Mouse (Mus musculus): Measurements from ENCODE around the gene Slamf9. TPM values are rescaled to one million over a fixed set of nuclear protein-coding genes. Genes with fewer than 3 reads are reported as not detected.

Slamf9 gene
- polyA plus RNA-seq, 2 experiments: 0.49 to 0.51 TPM

DNA sequence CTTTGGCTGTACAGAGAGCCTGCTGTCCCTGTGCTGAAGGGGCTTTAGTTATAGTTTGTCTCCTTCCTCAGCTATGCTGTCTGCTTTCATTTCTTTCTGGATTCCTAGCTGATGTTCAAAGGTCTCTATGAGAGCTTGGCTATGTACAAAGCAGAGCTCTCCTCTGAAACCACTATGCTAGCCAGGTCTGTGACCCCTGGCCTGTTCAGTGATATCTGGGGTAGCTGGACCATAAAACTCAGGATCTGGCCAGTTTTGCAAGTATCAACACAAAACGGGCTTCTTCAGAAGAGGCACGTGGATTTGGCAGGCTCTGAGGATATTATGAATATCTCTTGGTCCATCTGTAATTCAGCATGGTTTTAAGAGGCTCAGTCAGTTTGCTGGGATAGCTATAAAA is 22.2 kb upstream of the Slamf9 start:
- H3K4me1 ChIP-seq (ENCODE audit: control insufficient read depth, insufficient read depth, low read length): no peaks in the 10 kb centered on the region; the same call in 1 of the 2 replicates
- no peak overlapping the region for H3K4me3 ChIP-seq (replicated peaks; ENCODE audit: low read length)
- TF ChIP-seq POLR2A (IDR thresholded peaks at IDR 0.05; ENCODE audit: borderline replicate concordance, extremely low read depth, insufficient read depth, insufficient read length): no peak
- no peak overlapping the region for H3K4me2 ChIP-seq (replicated peaks; ENCODE audit: low read depth, low read length, severe bottlenecking)
- H3K36me3 ChIP-seq (ENCODE audit: control insufficient read depth, insufficient read depth, low read length): no peaks in the 10 kb centered on the region
- H3K27me3 ChIP-seq (ENCODE audit: control insufficient read depth, insufficient read depth, low read length): no peaks in the 10 kb centered on the region
- 78% methylated on average over 2 of the region's 2 CpGs for WGBS
- H3K9ac ChIP-seq (ENCODE audit: low read depth, low read length, severe bottlenecking): no peak overlapping the region
- no peak for DNase-seq (ENCODE audit: low spot score)
- no peaks in the 10 kb centered on the region for H3K9me3 ChIP-seq (ENCODE audit: control insufficient read depth, low read length)
- no peak for ATAC-seq (ENCODE audit: low FRiP score, low read depth)
- no peak overlapping the region for H3K27ac ChIP-seq (replicated peaks; ENCODE audit: low read depth, low read length)

GRCm38 (mm10) chr1:172453810-172454209 is 21.3 kb upstream of the Slamf9 start:
- no peak for ATAC-seq (ENCODE audit: low FRiP score, low read depth)
- 97% methylated on average over 2 of the region's 2 CpGs for WGBS
- H3K27me3 ChIP-seq (ENCODE audit: control insufficient read depth, insufficient read depth, low read length): no peaks in the 10 kb centered on the region
- no peak overlapping the region for H3K9ac ChIP-seq (ENCODE audit: low read depth, low read length, severe bottlenecking)
- H3K27ac ChIP-seq (replicated peaks; ENCODE audit: low read depth, low read length): no peak overlapping the region
- H3K4me1 ChIP-seq (ENCODE audit: control insufficient read depth, insufficient read depth, low read length): no peaks in the 10 kb centered on the region; the same call in 1 of the 2 replicates
- TF ChIP-seq POLR2A (IDR thresholded peaks at IDR 0.05; ENCODE audit: borderline replicate concordance, extremely low read depth, insufficient read depth, insufficient read length): no peak
- DNase-seq (ENCODE audit: low spot score): no peak
- H3K4me3 ChIP-seq (replicated peaks; ENCODE audit: low read length): no peak overlapping the region
- H3K36me3 ChIP-seq (ENCODE audit: control insufficient read depth, insufficient read depth, low read length): no peaks in the 10 kb centered on the region
- no peak overlapping the region for H3K4me2 ChIP-seq (replicated peaks; ENCODE audit: low read depth, low read length, severe bottlenecking)
- H3K9me3 ChIP-seq (ENCODE audit: control insufficient read depth, low read length): no peaks in the 10 kb centered on the region

GRCm38 (mm10) chr1:172455416-172455815 is 19.7 kb upstream of the Slamf9 start:
- DNase-seq (ENCODE audit: low spot score) (no peak), ATAC-seq (ENCODE audit: low FRiP score, low read depth) (no peak)
- TF ChIP-seq POLR2A (IDR thresholded peaks at IDR 0.05; ENCODE audit: borderline replicate concordance, extremely low read depth, insufficient read depth, insufficient read length): no peak
- 28% methylated on average over 4 of the region's 4 CpGs for WGBS
- H3K4me1 ChIP-seq (ENCODE audit: control insufficient read depth, insufficient read depth, low read length): no peaks in the 10 kb centered on the region
- H3K27ac ChIP-seq (replicated peaks; ENCODE audit: low read depth, low read length): no peak overlapping the region
- no peaks in the 10 kb centered on the region for H3K9me3 ChIP-seq (ENCODE audit: control insufficient read depth, low read length)
- H3K36me3 ChIP-seq (ENCODE audit: control insufficient read depth, insufficient read depth, low read length): no peaks in the 10 kb centered on the region
- H3K4me2 ChIP-seq (replicated peaks; ENCODE audit: low read depth, low read length, severe bottlenecking): no peak overlapping the region
- no peaks in the 10 kb centered on the region for H3K27me3 ChIP-seq (ENCODE audit: control insufficient read depth, insufficient read depth, low read length)
- no peak overlapping the region for H3K4me3 ChIP-seq (replicated peaks; ENCODE audit: low read length)
- no peak overlapping the region for H3K9ac ChIP-seq (ENCODE audit: low read depth, low read length, severe bottlenecking)

DNA sequence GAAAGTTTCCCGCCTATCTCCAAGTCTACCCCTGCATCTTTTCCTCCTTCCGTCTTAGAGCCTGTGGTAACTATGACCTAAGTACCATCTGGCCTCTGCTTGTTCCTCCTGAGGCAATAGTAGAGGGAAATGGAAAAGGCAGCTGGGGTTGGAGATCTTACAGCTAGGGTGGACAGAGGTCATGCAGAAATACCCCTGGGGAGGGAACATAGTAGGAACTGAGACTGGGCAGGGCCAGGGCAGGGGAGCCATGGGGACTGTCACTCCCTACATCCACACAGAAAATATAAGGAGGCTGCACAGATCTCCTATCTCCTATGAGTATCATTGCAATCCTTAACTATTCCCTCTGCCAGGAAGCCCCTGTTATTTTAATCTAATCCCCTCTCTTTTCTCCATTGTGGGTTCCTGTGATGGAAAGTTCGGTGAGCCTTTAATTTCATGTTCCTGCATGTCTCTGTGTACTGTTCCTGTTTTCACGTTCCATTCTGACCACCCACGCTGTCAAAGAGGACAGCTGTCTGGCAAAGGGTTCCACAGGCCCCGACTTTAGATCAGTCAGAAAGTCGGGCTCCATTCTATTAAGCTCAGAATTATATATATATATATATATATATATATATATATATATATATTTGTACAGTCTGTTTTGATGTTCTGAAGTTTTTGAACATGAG is 19.0 kb upstream of the Slamf9 start:
- WGBS: 64% methylated on average over 7 of the region's 7 CpGs
- no peak overlapping the region for H3K9ac ChIP-seq (ENCODE audit: low read depth, low read length, severe bottlenecking)
- H3K27me3 ChIP-seq (ENCODE audit: control insufficient read depth, insufficient read depth, low read length): no peaks in the 10 kb centered on the region
- H3K27ac ChIP-seq (replicated peaks; ENCODE audit: low read depth, low read length): no peak overlapping the region
- no peak for ATAC-seq (ENCODE audit: low FRiP score, low read depth)
- TF ChIP-seq POLR2A (IDR thresholded peaks at IDR 0.05; ENCODE audit: borderline replicate concordance, extremely low read depth, insufficient read depth, insufficient read length): no peak
- H3K9me3 ChIP-seq (ENCODE audit: control insufficient read depth, low read length): no peaks in the 10 kb centered on the region
- no peak overlapping the region for H3K4me3 ChIP-seq (replicated peaks; ENCODE audit: low read length)
- no peaks in the 10 kb centered on the region for H3K36me3 ChIP-seq (ENCODE audit: control insufficient read depth, insufficient read depth, low read length)
- no peak for DNase-seq (ENCODE audit: low spot score)
- H3K4me2 ChIP-seq (replicated peaks; ENCODE audit: low read depth, low read length, severe bottlenecking): no peak overlapping the region
- H3K4me1 ChIP-seq (ENCODE audit: control insufficient read depth, insufficient read depth, low read length): no peaks in the 10 kb centered on the region

DNA sequence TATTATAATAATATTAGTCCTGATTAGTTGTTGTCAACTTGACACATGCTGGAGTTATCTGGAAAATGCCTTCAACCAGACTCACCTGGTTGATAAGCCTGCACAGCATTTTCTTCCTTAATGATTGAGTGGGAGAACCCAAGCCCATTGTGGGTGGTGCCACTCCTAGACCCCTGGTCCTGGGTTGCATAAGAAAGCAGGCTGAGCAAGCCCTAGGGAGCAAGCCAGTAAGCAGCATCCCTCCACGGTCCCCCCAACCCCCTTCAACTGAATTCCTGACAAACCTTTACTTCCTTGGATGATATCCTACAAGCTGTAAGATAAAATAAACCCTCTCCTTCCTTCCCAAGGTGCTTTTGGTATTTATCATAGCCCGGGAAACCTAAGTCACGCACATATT is 18.0 kb upstream of the Slamf9 start:
- DNase-seq (ENCODE audit: low spot score) (no peak), ATAC-seq (ENCODE audit: low FRiP score, low read depth) (no peak)
- Histone ChIP-seq H3K4me1 (ENCODE audit: control insufficient read depth, insufficient read depth, low read length) (no peaks in the 10 kb centered on the region), H3K27ac (replicated peaks; ENCODE audit: low read depth, low read length) (no peak overlapping the region), H3K9me3 (ENCODE audit: control insufficient read depth, low read length) (no peaks in the 10 kb centered on the region), H3K9ac (ENCODE audit: low read depth, low read length, severe bottlenecking) (no peak overlapping the region), H3K4me3 (replicated peaks; ENCODE audit: low read length) (no peak overlapping the region), H3K36me3 (ENCODE audit: control insufficient read depth, insufficient read depth, low read length) (no peaks in the 10 kb centered on the region), H3K27me3 (ENCODE audit: control insufficient read depth, insufficient read depth, low read length) (no peaks in the 10 kb centered on the region), H3K4me2 (replicated peaks; ENCODE audit: low read depth, low read length, severe bottlenecking) (no peak overlapping the region)
- no peak for TF ChIP-seq POLR2A (IDR thresholded peaks at IDR 0.05; ENCODE audit: borderline replicate concordance, extremely low read depth, insufficient read depth, insufficient read length)
- 96% methylated on average over 3 of the region's 3 CpGs for WGBS

Data from limb, embryonic 14.5 days (tissue).